Mouse (Mus musculus) embryonic facial prominence, embryonic 11.5 days (tissue): ENCODE data around the gene Kcnb1. TPM values are rescaled to one million over a fixed set of nuclear protein-coding genes. Genes with fewer than 3 reads are reported as not detected.

Source experiments
- ATAC-seq: fragments of 200-750 bp; cut with Nextera tagmentation; replicated peaks from 2 replicates; pipeline ENCODE4 v1.8.0; 2017; ENCODE audit warnings: low read depth; ENCODE audit not compliant: insufficient number of reproducible peaks, low FRiP score, low TSS enrichment
- DNase-seq: peaks from one replicate; pipeline ENCODE4 v3.0.0-alpha.2; 2015; ENCODE audit warnings: low spot score
- H3K27ac ChIP-seq: fragments of 300-500 bp; sonication (generic); replicated peaks from 2 replicates; pipeline ENCODE4 v1.5.1; 2014; ENCODE audit warnings: mild to moderate bottlenecking, low read depth, low read length, control low read depth
- H3K27me3 ChIP-seq: fragments of 300-500 bp; sonication (generic); 2 replicates; pipeline ENCODE4 v1.6.1; 2014; ENCODE audit warnings: mild to moderate bottlenecking, low read length, moderate library complexity, mixed read lengths; ENCODE audit not compliant: control insufficient read depth, insufficient read depth
- H3K36me3 ChIP-seq: fragments of 300-500 bp; sonication (generic); replicated peaks from 2 replicates; pipeline ENCODE4 v1.6.1; 2014; ENCODE audit warnings: low read depth, mild to moderate bottlenecking, low read length, moderate library complexity, mixed read lengths; ENCODE audit not compliant: control insufficient read depth, insufficient read depth
- H3K4me1 ChIP-seq: fragments of 300-500 bp; sonication (generic); 2 replicates; pipeline ENCODE4 v1.6.1; 2014; ENCODE audit warnings: low read length, mixed read lengths; ENCODE audit not compliant: control insufficient read depth, insufficient read depth
- H3K4me2 ChIP-seq: fragments of 300-500 bp; sonication (generic); 2 replicates; pipeline ENCODE4 v1.6.1; 2014; ENCODE audit warnings: low read depth, mild to moderate bottlenecking, control low read depth, low read length, moderate library complexity
- H3K4me3 ChIP-seq: fragments of 300-500 bp; sonication (generic); 2 replicates; pipeline ENCODE4 v1.5.1; 2014; ENCODE audit warnings: low read depth, low read length, control low read depth
- H3K9ac ChIP-seq: fragments of 300-500 bp; sonication (generic); replicated peaks from 2 replicates; pipeline ENCODE4 v1.6.1; 2014; ENCODE audit warnings: mild to moderate bottlenecking, control low read depth, low read length
- H3K9me3 ChIP-seq: fragments of 300-500 bp; sonication (generic); replicated peaks from 2 replicates; pipeline ENCODE4 v1.6.1; 2016; ENCODE audit warnings: mild to moderate bottlenecking, low read length, inconsistent platforms, mixed read lengths; ENCODE audit not compliant: control insufficient read depth
- WGBS: fragments of 180-500 bp; shearing (Covaris S2); extraction: QIAGEN DNeasy Blood & Tissue Kit; methylation state at CpG from one replicate; pipeline ENCODE4 v1.1.7; 2014; 5-methylcytosine and 5-hydroxymethylcytosine counted together
- polyA plus RNA-seq: library from polyadenylated mRNA; unstranded; fragments of >200 nt; fragmentation: Nextera tagmentation; extraction: Ambion mirVana; gene quantifications from 2 replicates; pipeline ENCODE4 v1.2.1, GENCODE M21; 2014

The Kcnb1 gene
- polyA plus RNA-seq, 1 experiment from 2014 or later, result 0.39 TPM

- Histone ChIP-seq H3K4me3 (no peak overlapping the region), H3K9ac (no peak overlapping the region), H3K4me2 (no peak overlapping the region), H3K27me3 (no peaks in the 10 kb centered on the region), H3K9me3 (no peaks in the 10 kb centered on the region), H3K27ac (no peak overlapping the region; the same call in 1 of the 2 replicates), H3K4me1 (peaks cover 4% of the 10 kb centered on the region; the same call in 1 of the 2 replicates), H3K36me3 (no peaks in the 10 kb centered on the region)
- DNase-seq (no peak), ATAC-seq (no peak)
- 35% methylated on average over 7 of the region's 7 CpGs for WGBS
These were observed 111.5 kb downstream of the Kcnb1 start for GRCm38 (mm10) chr2:167078486-167078885.

- Histone ChIP-seq H3K4me3 (no peak overlapping the region), H3K27me3 (no peaks in the 10 kb centered on the region), H3K9me3 (no peaks in the 10 kb centered on the region), H3K4me1 (peaks cover 4% of the 10 kb centered on the region; the same call in 1 of the 2 replicates), H3K9ac (no peak overlapping the region), H3K4me2 (no peak overlapping the region), H3K27ac (no peak overlapping the region), H3K36me3 (no peaks in the 10 kb centered on the region)
- DNase-seq, result no peak
- no peak for ATAC-seq
- WGBS, result 85% methylated on average over 11 of the region's 11 CpGs
These were observed 112.6 kb downstream of the Kcnb1 start for GRCm38 (mm10) chr2:167077199-167077962.

DNA sequence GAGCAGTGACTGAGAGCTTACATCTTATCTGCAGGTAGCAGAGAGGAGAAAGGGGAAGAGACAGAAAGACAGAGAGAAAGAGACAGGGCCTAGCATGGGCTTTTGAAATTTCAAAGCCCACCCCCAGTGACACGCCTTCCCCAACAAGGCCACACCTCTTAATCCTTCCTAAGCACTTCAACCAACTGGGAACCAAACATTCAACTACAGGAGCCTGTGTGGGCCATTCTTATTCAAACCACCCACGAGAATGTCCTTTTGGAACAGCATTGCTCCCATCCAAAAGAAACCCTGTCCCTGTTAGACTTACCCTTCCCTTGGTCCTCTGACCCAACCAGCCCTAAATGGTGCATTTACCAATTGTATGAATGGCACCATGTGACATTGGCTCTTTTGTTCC, 113.2 kb downstream of the Kcnb1 start:
- Histone ChIP-seq H3K27me3 (no peaks in the 10 kb centered on the region), H3K9me3 (no peaks in the 10 kb centered on the region), H3K9ac (no peak overlapping the region), H3K27ac (no peak overlapping the region), H3K4me3 (no peak overlapping the region), H3K4me2 (no peak overlapping the region), H3K4me1 (peaks cover 4% of the 10 kb centered on the region; the same call in 1 of the 2 replicates), H3K36me3 (no peaks in the 10 kb centered on the region)
- DNase-seq (no peak), ATAC-seq (no peak)
- 92% methylated on average over 2 of the region's 2 CpGs for WGBS

- Histone ChIP-seq H3K9me3 (no peaks in the 10 kb centered on the region), H3K27me3 (no peaks in the 10 kb centered on the region), H3K4me1 (peaks cover 4% of the 10 kb centered on the region; the same call in 1 of the 2 replicates), H3K27ac (no peak overlapping the region), H3K4me3 (no peak overlapping the region), H3K4me2 (no peak overlapping the region), H3K36me3 (no peaks in the 10 kb centered on the region), H3K9ac (no peak overlapping the region)
- 94% methylated on average over 4 of the region's 4 CpGs for WGBS
- ATAC-seq (no peak), DNase-seq (no peak)
These were observed 113.6 kb downstream of the Kcnb1 start for GRCm38 (mm10) chr2:167076352-167076751.

GRCm38 (mm10) chr2:167074587-167074986, 115.4 kb downstream of the Kcnb1 start:
- H3K9me3 ChIP-seq, result no peaks in the 10 kb centered on the region
- no peaks in the 10 kb centered on the region; the same call in 1 of the 2 replicates for H3K4me1 ChIP-seq
- no peak overlapping the region for H3K4me3 ChIP-seq
- H3K27me3 ChIP-seq, result no peaks in the 10 kb centered on the region
- 87% methylated on average over 5 of the region's 5 CpGs for WGBS
- H3K4me2 ChIP-seq, result no peak overlapping the region
- ATAC-seq (no peak), DNase-seq (no peak)
- H3K27ac ChIP-seq, result no peak overlapping the region
- H3K9ac ChIP-seq, result no peak overlapping the region
- no peaks in the 10 kb centered on the region for H3K36me3 ChIP-seq

DNA sequence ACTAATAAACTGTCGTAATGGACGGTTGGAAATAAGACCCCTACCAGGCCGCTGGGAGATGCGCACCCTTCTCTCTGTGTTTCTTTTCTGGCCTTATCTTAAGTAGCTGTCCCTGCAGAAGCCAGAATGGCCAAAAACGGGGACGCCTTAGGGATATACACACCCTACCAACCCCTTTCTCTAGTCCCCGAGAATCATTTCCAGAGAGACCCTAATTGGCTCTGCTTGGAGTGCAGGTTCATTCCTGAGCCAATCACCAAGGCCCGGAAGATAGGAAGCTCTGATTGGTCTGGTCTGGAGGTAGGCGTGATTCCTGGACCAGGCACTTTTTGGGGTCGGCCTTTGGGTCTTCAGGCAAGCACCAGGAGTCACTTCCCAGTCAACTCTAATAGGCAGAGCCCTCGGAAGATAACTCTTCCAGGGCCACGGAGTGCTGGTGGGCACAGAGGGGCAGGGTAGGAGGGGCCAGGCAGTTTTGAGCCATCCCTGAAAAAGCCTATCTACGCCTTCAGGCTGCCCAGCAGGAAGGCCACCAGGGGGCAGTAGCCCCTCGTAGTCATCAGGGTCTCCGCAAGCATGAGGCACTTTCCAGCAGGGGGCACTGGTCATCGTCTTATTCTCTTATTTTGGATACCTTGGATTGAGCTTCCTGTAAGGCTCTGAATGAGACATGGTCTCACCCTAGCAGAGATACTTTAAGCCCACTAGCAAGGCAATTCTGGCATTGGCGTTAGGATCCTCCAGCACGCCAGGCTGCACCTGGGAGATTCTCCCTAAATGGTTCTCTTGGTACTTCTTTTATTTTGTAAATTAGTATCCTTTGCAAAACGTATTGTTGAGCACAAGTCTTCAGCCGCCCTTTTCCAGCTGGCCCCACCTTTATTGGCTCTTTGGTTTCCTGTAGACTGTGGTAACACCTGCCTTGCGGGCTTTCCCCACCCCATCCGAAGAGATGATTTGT, 118.0 kb downstream of the Kcnb1 start:
- H3K4me3 ChIP-seq, result peak overlapping the region; percentile 43
- H3K9me3 ChIP-seq, result no peaks in the 10 kb centered on the region
- no peak overlapping the region; the same call in 1 of the 2 replicates for H3K27ac ChIP-seq
- peak; percentile 99 for DNase-seq
- peak overlapping the region; percentile 56 for H3K9ac ChIP-seq
- H3K27me3 ChIP-seq, result no peaks in the 10 kb centered on the region
- peak overlapping the region; percentile 47 for H3K4me2 ChIP-seq
- H3K36me3 ChIP-seq, result no peaks in the 10 kb centered on the region
- no peaks in the 10 kb centered on the region for H3K4me1 ChIP-seq
- 8% methylated on average over 22 of the region's 22 CpGs for WGBS
- peak; percentile 92 for ATAC-seq

DNA sequence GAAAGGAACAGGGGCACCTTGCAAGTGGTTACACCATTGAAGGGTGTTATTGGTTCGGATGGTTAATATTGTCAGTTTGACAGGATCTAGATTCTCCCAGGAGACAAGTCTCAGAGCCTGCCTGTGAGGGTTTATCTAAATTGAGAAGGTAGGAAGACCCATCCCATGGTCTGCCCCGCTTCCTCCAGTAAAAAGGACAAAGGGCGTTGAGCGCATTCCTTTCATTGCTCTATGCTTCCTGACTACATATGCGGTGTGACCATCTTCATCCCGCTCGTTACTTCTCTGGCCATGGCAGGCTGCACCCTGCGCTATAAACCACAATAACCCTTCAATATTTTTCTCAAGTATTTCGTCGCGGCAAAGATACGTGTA, 118.7 kb downstream of the Kcnb1 start:
- Histone ChIP-seq H3K9ac (peak overlapping the region; percentile 52), H3K27ac (no peak overlapping the region; the same call in 1 of the 2 replicates), H3K36me3 (no peaks in the 10 kb centered on the region), H3K4me1 (no peaks in the 10 kb centered on the region), H3K27me3 (no peaks in the 10 kb centered on the region), H3K4me3 (peak overlapping the region; percentile 43), H3K4me2 (peak overlapping the region; percentile 47), H3K9me3 (no peaks in the 10 kb centered on the region)
- ATAC-seq, result no peak
- DNase-seq, result no peak
- 23% methylated on average over 12 of the region's 12 CpGs for WGBS
